ENCODE assay signal across 20 mouse cellular contexts in genomic region chr3:14968345-14968744, GRCm38 (mm10).
"Had no signal": no experiment of that assay in that cellular context is flagged by ENCODE, and none has a peak within 500 bp of the region (broad histone marks: within the 10 kb centered on the region; RNA-seq: fewer than 3 reads in every experiment).

No protein-coding gene starts in this region.

- H3K9ac ChIP-seq: liver, embryonic 13.5 days; midbrain, embryonic 12.5 days; midbrain, embryonic 15.5 days; neural tube, embryonic 12.5 days; neural tube, embryonic 15.5 days had no signal

- ATAC-seq: intestine, embryonic 16.5 days; midbrain, embryonic 15.5 days had no signal

- DNase-seq: kidney, adult 18-20 months; kidney, adult 9 months; kidney, postnatal 25 days; layer of hippocampus, adult 9-11 months; liver, embryonic 13.5 days; lung, adult 2 months; lung, postnatal 14 days; lung, postnatal 4 days; retina, postnatal 1 day; right cerebral cortex, postnatal 25 days; thymus, postnatal 36 days had no signal

- H3K4me3 ChIP-seq: layer of hippocampus, adult 2 months; left cerebral cortex, adult 2 months; liver, embryonic 13.5 days; midbrain, embryonic 12.5 days; midbrain, embryonic 15.5 days; neural tube, embryonic 12.5 days; neural tube, embryonic 15.5 days had no signal

- H3K4me2 ChIP-seq: liver, embryonic 13.5 days; midbrain, embryonic 12.5 days; midbrain, embryonic 15.5 days; neural tube, embryonic 12.5 days; neural tube, embryonic 15.5 days had no signal

- H3K4me1 ChIP-seq: midbrain, embryonic 12.5 days; midbrain, embryonic 15.5 days; neural tube, embryonic 12.5 days; neural tube, embryonic 15.5 days had no signal

- H3K9me3 ChIP-seq: liver, embryonic 13.5 days; midbrain, embryonic 12.5 days; midbrain, embryonic 15.5 days; neural tube, embryonic 12.5 days; neural tube, embryonic 15.5 days had no signal

- H3K27ac ChIP-seq: kidney, postnatal 0 days; layer of hippocampus, adult 2 months; left cerebral cortex, adult 2 months; liver, embryonic 13.5 days; midbrain, embryonic 12.5 days; midbrain, embryonic 15.5 days; neural tube, embryonic 12.5 days; neural tube, embryonic 15.5 days; stomach, postnatal 0 days had no signal

- H3K27me3 ChIP-seq: liver, embryonic 13.5 days; midbrain, embryonic 12.5 days; midbrain, embryonic 15.5 days; neural tube, embryonic 12.5 days; neural tube, embryonic 15.5 days had no signal

- H3K36me3 ChIP-seq: liver, embryonic 13.5 days; midbrain, embryonic 12.5 days; midbrain, embryonic 15.5 days; neural tube, embryonic 12.5 days; neural tube, embryonic 15.5 days had no signal
